Mouse (Mus musculus): ENCODE measurements at regions not wholly inside any gene's neighbourhood (a gene's known extent, or its start where the extent isn't known, plus 50 kb on each side); places are given as distances from the start of the nearest gene placed in this dataset.

DNA sequence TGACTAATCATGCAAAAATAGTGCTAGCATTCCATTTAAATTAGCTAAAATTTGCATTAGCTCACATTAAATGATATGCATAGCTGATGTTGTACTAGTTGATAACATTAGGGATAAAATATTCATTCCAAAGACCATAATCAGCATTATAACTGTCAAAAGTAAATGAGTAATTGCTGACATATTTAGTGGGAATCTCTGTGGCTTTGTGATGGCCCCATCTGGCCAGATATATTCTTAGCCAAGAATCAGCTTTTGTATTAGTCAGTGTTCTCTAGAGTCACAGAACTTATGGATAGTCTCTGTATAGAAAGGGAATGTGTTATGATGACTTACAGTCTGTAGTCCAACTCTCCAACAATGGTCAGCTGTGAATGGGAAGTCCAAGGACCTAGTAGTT is 171.2 kb downstream of the Gria2 start:
- no peak for DNase-seq

DNA sequence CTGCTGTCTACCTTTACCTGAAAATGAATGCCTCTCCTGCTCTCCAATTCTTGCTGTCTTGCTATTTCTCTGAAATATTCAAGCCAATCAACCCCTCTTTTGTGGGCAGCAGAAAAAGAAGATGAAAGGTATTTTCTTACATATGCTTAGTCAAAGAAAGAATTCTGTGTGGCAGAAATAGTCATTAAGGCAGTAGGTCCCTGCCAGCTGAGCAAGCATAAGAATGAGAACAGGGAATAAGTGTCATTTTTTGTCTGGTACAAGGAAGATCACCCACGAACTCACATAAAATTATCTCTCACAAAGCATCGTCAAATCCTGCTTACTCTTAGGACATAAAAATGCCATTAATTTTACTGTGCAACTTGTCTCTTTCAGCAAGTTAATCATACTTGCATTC is 192.2 kb downstream of the Gria2 start:
- DNase-seq, result no peak

DNA sequence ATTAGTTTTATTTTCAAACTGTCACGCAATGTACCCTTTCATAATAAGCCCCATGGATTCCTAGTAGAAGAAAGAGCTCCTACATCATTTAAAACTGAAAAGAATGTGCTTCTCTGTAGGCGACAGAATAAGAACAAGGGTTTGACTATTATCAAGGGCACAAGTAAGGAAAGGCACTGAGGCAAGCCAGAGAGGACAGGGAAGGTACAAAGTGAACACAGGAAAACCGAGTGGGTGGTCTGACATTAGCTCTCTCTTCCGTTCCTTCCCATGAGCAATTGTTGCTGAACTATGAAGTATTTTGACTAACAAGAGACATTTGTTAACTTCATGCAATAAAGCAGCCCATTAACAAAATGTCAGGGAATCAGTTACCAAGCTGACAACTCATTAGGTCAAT is 194.2 kb downstream of the Gria2 start:
- no peak for DNase-seq

- DNase-seq, result no peak
These were observed 194.8 kb downstream of the Gria2 start for GRCm38 (mm10) chr3:80607809-80608208.

DNA sequence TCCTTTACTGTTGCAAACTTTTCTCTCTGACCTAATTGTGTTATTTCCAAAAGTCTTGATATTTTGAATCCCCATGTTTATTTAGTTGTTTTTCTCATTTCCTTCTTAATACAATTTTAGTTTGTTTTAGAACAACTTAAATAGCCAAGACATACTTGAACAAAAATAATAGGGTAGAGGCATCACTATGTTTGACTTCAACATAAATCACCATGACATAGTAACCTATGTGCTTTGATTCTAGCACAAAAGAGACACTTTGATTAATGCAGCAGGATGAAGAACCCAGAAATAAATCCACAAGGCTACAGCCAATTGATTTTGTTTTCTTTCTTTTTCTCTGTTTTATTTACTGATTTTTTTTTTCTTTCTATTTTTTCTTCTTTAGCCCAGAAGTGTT is 205.1 kb downstream of the Gria2 start:
- DNase-seq, result no peak

DNA sequence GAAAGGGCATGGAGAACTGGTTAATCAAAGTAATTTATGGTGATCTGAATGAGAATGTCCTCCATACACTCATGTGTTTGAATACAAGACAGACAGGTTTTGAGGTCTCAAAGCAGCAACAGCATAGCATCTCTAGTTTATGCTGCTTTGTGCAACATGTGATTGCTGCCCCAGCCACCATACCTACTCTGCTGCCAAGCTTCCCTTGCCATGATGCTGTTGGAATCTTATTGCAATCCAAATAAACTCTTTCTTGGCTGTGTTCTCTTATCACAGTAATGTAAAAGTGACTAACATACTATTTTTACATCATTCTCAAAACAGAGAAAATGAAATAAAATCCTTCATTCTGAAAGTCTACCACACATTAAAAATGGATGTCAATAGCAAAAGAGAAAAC is 235.1 kb downstream of the Gria2 start:
- DNase-seq, result no peak

DNA sequence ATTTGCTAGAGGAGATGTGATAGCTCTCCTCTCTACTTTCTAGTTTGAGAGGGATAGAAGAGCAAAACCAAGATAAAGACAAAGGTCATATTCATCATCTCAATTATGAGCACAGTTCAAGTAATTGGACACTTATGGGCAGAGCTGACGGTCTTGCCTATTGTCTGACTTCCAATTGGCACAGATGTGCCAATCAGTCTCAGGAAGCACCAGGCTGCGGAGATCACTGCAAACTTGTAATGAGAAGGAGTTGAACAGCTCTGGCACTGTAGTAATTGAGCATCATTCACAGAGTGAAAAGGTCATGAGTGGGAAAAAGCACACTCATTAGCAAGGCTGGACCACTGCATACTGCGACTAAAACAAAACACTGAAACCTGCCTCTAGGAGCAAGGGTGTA is 236.4 kb downstream of the Gria2 start:
- no peak for DNase-seq

DNA sequence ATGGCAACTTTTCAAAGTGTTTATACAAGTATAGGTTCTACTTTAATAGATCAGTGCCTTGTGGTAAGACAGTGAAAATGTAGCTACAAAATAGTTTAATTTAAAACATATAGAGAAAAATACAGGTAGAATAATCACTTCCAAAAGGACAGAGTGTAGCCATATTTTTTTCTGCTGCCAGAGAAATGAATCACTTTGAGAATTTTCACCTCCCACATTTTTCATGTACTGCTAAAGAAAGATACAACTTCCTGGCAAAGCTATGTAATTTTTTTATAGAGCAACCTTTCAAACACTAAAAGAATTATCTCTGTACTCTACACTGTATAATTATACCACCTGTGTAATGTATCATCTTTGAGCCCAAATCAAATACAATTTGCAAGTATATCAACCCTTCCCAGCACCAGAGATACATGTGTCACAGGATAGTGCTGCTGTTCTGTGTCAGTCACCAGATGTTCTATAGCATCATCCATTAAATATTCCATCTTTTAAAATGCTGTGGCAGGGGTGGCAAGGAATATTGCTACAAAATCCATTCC is 256.4 kb downstream of the Gria2 start:
- no peak for DNase-seq

- DNase-seq, result no peak
These were observed 258.9 kb downstream of the Gria2 start for GRCm38 (mm10) chr3:80543783-80544182.

DNA sequence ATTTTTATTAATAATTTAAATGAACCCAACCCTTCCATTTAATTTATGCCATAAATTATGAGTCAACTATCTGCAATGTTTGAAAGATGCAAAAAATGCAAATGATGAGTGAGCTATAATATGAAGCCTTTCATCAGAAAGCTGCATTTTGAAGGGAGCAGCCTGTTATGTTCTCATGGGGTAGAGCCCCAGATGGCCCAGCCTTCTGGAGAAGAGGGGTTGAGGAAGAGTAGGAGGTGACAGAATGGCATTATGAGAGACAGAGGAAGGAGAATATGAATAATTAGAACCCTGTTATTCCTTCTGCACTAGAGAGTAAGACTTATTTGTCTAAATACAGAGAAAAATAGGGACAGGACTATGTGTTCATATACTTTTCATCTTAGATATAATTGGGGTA is 261.3 kb downstream of the Gria2 start:
- no peak for DNase-seq

DNA sequence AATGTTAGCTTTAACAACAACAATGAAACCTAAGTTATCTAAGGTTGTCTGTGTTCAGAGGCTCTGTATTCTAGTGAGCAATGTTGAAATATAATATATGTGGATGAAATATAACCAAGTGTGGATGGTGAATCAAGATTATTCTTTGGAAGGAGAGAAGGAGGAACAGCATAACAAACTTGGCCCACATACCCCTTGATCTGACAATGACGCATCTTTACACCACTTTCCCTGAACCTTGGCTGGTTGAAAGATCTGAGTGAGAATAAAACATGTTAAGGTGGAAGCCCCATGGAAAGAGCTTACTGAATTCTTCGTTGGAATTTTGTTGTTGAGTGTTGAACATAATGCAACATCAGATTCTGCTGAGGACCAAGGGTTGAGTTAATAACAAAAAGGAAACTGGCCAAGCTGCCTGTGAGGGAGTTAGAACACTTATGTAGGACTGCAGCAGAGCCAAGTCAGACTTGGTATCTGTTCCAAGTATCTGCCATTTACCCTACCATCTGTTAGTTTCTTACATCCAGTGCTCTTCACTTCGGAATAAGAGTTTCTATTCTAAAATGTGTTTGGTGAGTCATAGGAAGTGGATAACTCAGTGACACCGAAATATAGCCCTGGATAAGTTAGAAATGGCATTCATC is 268.8 kb downstream of the Gria2 start:
- no peak for DNase-seq

GRCm38 (mm10) chr3:80514026-80514425 is 288.6 kb downstream of the Gria2 start:
- peak; percentile 5 for DNase-seq

DNA sequence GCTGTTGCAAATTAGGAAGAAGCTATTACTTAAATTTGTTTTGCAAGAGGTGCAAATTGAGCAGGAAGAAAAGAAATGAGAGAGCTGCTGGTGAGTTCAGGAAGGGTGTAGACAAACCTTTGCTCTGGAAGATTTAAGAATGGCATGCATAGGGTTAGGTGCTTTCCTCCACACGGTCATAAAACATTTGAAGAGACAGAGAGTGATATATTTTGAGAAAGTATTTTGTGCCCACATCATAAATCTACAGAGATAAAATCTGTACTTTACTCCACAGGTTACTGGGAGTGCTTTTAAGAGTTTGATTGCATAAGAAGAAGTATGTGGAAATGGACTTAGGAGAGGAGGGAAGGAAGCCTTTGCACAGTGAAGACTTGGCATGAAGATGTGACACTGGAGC is 293.4 kb downstream of the Gria2 start:
- DNase-seq, result no peak

GRCm38 (mm10) chr3:80506701-80507100 is 295.9 kb downstream of the Gria2 start:
- no peak for DNase-seq

DNA sequence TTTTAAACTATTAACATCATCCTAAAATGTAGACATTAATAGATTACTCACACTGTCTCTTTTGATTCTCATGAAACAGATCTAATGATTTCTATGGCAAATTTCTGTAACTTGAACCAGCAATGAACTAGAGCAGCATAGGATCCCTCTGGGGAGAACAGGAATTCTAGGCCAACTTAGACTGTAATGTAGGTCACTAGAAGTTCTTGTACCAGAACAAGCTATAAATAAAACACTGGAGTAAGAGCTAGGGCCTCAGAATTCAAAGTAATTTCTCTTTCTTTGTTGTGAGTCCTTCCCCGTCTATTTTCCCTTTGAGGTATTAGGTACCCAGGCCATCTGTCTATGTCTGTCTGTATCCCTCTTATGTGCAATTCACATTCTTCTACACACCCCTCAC is 301.5 kb downstream of the Gria2 start:
- DNase-seq, result no peak

- DNase-seq, result no peak
These were observed 306.1 kb downstream of the Gria2 start for GRCm38 (mm10) chr3:80496556-80496955.

GRCm38 (mm10) chr3:80484168-80484833 is 318.3 kb downstream of the Gria2 start:
- no peak for DNase-seq

- DNase-seq, result no peak
These were observed 324.0 kb downstream of the Gria2 start for GRCm38 (mm10) chr3:80478676-80479075.

DNA sequence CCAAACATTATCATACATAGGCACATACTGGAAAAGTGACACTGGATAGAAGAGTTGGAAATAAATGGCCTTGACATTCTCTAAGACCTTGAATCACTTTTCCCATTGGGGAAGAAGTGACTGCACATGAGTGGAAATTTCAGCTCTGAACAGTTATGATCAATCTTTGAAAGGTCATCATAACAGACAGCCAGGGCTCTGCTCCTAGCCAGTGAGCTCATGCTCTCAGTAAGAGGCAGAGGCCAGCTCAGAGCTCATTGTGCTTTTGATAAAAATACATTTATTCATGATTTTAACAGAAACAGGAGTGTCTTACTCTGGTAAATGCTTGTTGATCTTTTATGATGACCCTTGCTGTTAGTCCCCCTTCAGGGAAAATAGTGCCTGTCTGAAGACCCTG is 328.9 kb downstream of the Gria2 start:
- DNase-seq, result no peak

Data from heart, postnatal 4 days (tissue).